Mouse (Mus musculus) myocyte (in vitro differentiated cells): ENCODE measurements at regions not wholly inside any gene's neighbourhood (a gene's known extent, or its start where the extent isn't known, plus 50 kb on each side); places are given as distances from the start of the nearest gene placed in this dataset.

ENCODE experiments used
- CEBPB ChIP-seq: IDR thresholded peaks from 2 replicates; pipeline ENCODE4 v1.6.1; 2011; ENCODE audit warnings: mild to moderate bottlenecking, moderate library complexity; ENCODE audit not compliant: poor library complexity, insufficient read depth, severe bottlenecking
- POLR2A ChIP-seq: IDR thresholded peaks from one replicate; pipeline ENCODE4 v1.6.1; 2011; ENCODE audit warnings: low read depth, mild to moderate bottlenecking, control low read depth, moderate library complexity; ENCODE audit not compliant: insufficient read length
- POLR2AphosphoS2 ChIP-seq: IDR thresholded peaks from one replicate; pipeline ENCODE4 v1.6.1; 2011; ENCODE audit warnings: low read depth, control low read depth; ENCODE audit not compliant: insufficient read length
- TCF3 ChIP-seq: IDR thresholded peaks from one replicate; pipeline ENCODE4 v1.6.1; 2011; ENCODE audit warnings: low read depth, control low read depth; ENCODE audit not compliant: insufficient read length

- TF ChIP-seq POLR2A (no peak), TCF3 (no peak), CEBPB (no peak), POLR2AphosphoS2 (no peak)
Observed at GRCm38 (mm10) chr8:116111168-116111567, 393.6 kb upstream of the Dynlrb2 start.
